Mouse (Mus musculus): ENCODE results near the gene Slc35e3. TPM values are rescaled to one million over a fixed set of nuclear protein-coding genes. Genes with fewer than 3 reads are reported as not detected.

Slc35e3 gene
- total RNA-seq, 2 experiments from 2014 or later: 32.2 to 33.3 TPM

GRCm38 (mm10) chr10:117777501-117778327, 31.5 kb upstream of the Slc35e3 start:
- DNase-seq (ENCODE audit: extremely low spot score in 1 of 2, low spot score in 1 of 2): no peak

- no peak for DNase-seq (ENCODE audit: extremely low spot score in 1 of 2, low spot score in 1 of 2)
Measured at GRCm38 (mm10) chr10:117777103-117777470, 30.9 kb upstream of the Slc35e3 start.

GRCm38 (mm10) chr10:117776281-117777102, 30.3 kb upstream of the Slc35e3 start:
- DNase-seq (ENCODE audit: extremely low spot score in 1 of 2, low spot score in 1 of 2): no peak

- no peak for DNase-seq (ENCODE audit: extremely low spot score in 1 of 2, low spot score in 1 of 2)
Measured at GRCm38 (mm10) chr10:117775401-117776144, 29.4 kb upstream of the Slc35e3 start.

GRCm38 (mm10) chr10:117774817-117775120, 28.6 kb upstream of the Slc35e3 start:
- no peak for DNase-seq (ENCODE audit: extremely low spot score in 1 of 2, low spot score in 1 of 2)

- no peak for DNase-seq (ENCODE audit: extremely low spot score in 1 of 2, low spot score in 1 of 2)
Measured at GRCm38 (mm10) chr10:117774011-117774816, 28.0 kb upstream of the Slc35e3 start.

GRCm38 (mm10) chr10:117773106-117773720, 27.0 kb upstream of the Slc35e3 start:
- DNase-seq (ENCODE audit: extremely low spot score in 1 of 2, low spot score in 1 of 2): no peak

GRCm38 (mm10) chr10:117772364-117773105, 26.4 kb upstream of the Slc35e3 start:
- no peak for DNase-seq (ENCODE audit: extremely low spot score in 1 of 2, low spot score in 1 of 2)

- DNase-seq (ENCODE audit: extremely low spot score in 1 of 2, low spot score in 1 of 2): no peak
Measured at GRCm38 (mm10) chr10:117771131-117771510, 25.0 kb upstream of the Slc35e3 start.

GRCm38 (mm10) chr10:117770286-117771130, 24.3 kb upstream of the Slc35e3 start:
- no peak for DNase-seq (ENCODE audit: extremely low spot score in 1 of 2, low spot score in 1 of 2)

GRCm38 (mm10) chr10:117769541-117770285, 23.5 kb upstream of the Slc35e3 start:
- DNase-seq (ENCODE audit: extremely low spot score in 1 of 2, low spot score in 1 of 2): no peak

GRCm38 (mm10) chr10:117768141-117768440, 21.9 kb upstream of the Slc35e3 start:
- no peak for DNase-seq (ENCODE audit: extremely low spot score in 1 of 2, low spot score in 1 of 2)

GRCm38 (mm10) chr10:117767286-117768140, 21.3 kb upstream of the Slc35e3 start:
- DNase-seq (ENCODE audit: extremely low spot score in 1 of 2, low spot score in 1 of 2): no peak

GRCm38 (mm10) chr10:117766896-117767160, 20.7 kb upstream of the Slc35e3 start:
- DNase-seq (ENCODE audit: extremely low spot score in 1 of 2, low spot score in 1 of 2): no peak

- DNase-seq (ENCODE audit: extremely low spot score in 1 of 2, low spot score in 1 of 2): no peak
Measured at GRCm38 (mm10) chr10:117766111-117766895, 20.1 kb upstream of the Slc35e3 start.

Measured in layer of hippocampus, postnatal 25 days (tissue).